Comparison of ENCODE assay signal across 8 mouse cellular contexts in the genomic region with DNA sequence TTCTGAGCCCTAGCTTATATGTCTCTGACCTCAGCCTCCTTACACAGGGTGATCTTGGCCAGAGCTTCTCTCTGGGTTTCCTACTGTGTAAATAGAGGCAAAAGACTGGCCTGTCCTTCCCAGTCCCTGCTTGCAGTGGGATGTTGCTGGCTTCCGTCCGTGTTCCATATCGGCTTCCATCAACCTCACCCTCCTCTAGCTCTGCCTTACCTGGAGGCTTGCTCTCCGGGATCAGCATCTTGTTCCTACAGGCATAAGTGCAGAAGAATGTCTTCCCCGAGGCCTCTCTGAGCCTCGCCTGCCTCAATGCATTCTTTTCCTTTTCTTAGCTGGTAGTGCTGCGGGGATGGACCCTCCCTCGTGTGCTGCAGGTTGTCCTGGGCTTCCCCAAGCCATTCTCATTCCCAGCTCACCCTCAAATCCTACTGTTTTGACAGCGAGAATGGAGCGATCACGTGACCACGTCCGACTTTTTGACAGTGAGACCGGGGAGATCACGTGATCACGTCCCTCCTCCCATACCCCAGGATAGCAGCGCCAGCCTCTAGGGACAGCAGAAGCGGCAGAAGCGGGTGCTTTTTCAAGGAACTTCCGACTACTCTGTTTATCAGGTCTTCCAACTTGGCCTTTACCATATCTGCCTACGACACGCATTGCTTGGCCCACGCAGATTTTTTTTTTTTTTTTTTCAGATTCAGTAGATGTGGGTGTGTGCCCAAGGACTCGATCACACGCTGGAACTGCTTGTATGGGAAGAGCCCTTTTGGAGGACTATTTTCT. TPM values are rescaled to one million over a fixed set of nuclear protein-coding genes. Genes with fewer than 3 reads are reported as not detected.
DNase-seq lines count a peak whose midpoint lies in the region; ATAC-seq and TF ChIP-seq lines count a peak whose summit lies in the region.

No protein-coding gene starts in this region.

- peak overlapping the region; percentile 64 for H3K4me2 ChIP-seq in hindbrain, postnatal 0 days (ENCODE audit: low read depth, low read length)

- peak overlapping the region; percentile 80 for H3K4me3 ChIP-seq in gastrocnemius, adult 2 months
- H3K4me3 ChIP-seq in hindbrain, postnatal 0 days (ENCODE audit: low read length), result peak overlapping the region; percentile 33

- peak; percentile 82 for ATAC-seq in common myeloid progenitor, adult 5-6 weeks (replicated peaks; ENCODE audit: low read depth, poor library complexity, severe bottlenecking)
- peak; percentile 87 for ATAC-seq in hindbrain, postnatal 0 days

- H3K9ac ChIP-seq in hindbrain, postnatal 0 days (replicated peaks; ENCODE audit: low read length), result peak overlapping the region; percentile 48

- peak; percentile 29 for DNase-seq in WW6 (ENCODE audit: low read depth, low spot score)
- peak; percentile 83 for DNase-seq in gastrocnemius, adult 2 months
- peak; percentile 85 for DNase-seq in hindbrain, postnatal 0 days (ENCODE audit: low spot score)
- peak; percentile 77 for DNase-seq in left cerebral cortex, adult 11 months (ENCODE audit: low spot score)
- DNase-seq in lung, postnatal 25 days (ENCODE audit: low spot score), result peak; percentile 62
- peak; percentile 26 for DNase-seq in retina, adult 2 months (ENCODE audit: low read depth, low spot score)
- peak; percentile 74 for DNase-seq in thymus, postnatal 4 days

- no peaks in the 10 kb centered on the region; the same call in 1 of the 2 replicates for H3K4me1 ChIP-seq in hindbrain, postnatal 0 days (ENCODE audit: insufficient read depth, low read length)

- TF ChIP-seq CTCF in gastrocnemius, adult 2 months (IDR thresholded peaks at IDR 0.05), result no peak; the same call in 1 of the 2 replicates
- TF ChIP-seq CTCF in hindbrain, postnatal 0 days (IDR thresholded peaks at IDR 0.05; ENCODE audit: low read depth), result no peak

- no peaks in the 10 kb centered on the region for H3K9me3 ChIP-seq in hindbrain, postnatal 0 days (ENCODE audit: low read length)

- no peaks in the 10 kb centered on the region for H3K36me3 ChIP-seq in hindbrain, postnatal 0 days (ENCODE audit: insufficient read depth, low read length)

- peak overlapping the region; percentile 81 for H3K27ac ChIP-seq in gastrocnemius, adult 2 months
- H3K27ac ChIP-seq in hindbrain, postnatal 0 days, result no peak overlapping the region

- WGBS in hindbrain, postnatal 0 days, result 3% methylated on average over 25 of the region's 25 CpGs

- no peaks in the 10 kb centered on the region for H3K27me3 ChIP-seq in hindbrain, postnatal 0 days (ENCODE audit: insufficient read depth, low read length)

- intact Hi-C loops in gastrocnemius, adult 2 months (cut with DNase I), result loop anchor here (5.0 kb wide), 1 partner anchor 83 kb away; no protein-coding TSS in a partner anchor

RNA-seq across cellular contexts. Expression of a gene that starts 11.7 kb away (rescaled TPM):
- not detected in 2 replicates for total RNA-seq in common myeloid progenitor, adult 5-6 weeks (2017)
- total RNA-seq in gastrocnemius, adult 2 months (2021), result under 1 TPM in 1 of 2 experiments, not detected in 1; 0.99 TPM
- total RNA-seq in hindbrain, postnatal 0 days (2014; rRNA removed), result 0.37 and 4.3 TPM in 2 replicates
- polyA plus RNA-seq in hindbrain, postnatal 0 days (2015; fragmentation: Nextera tagmentation; extraction: Ambion mirVana), result 1.4 and 1.5 TPM in 2 replicates

Comparison
In these comparisons a context has a peak if more than half of its experiments do, and no peak if none do; other contexts are left out.
1. DNase-seq: peak in every context shown above with its lines; median percentile 85 in hindbrain, postnatal 0 days; 83 in gastrocnemius, adult 2 months; 77 in left cerebral cortex, adult 11 months; 74 in thymus, postnatal 4 days; 62 in lung, postnatal 25 days; 29 in WW6; 26 in retina, adult 2 months.